Mouse (Mus musculus) forebrain, postnatal 0 days (tissue): ENCODE data around the gene Srrm1. TPM values are rescaled to one million over a fixed set of nuclear protein-coding genes. Genes with fewer than 3 reads are reported as not detected.

ENCODE experiments used
- ATAC-seq: fragments of 200-750 bp; cut with Nextera tagmentation; 2 replicates; pipeline ENCODE4 v1.8.0; 2017; ENCODE audit warnings: mild to moderate bottlenecking, moderate library complexity
- DNase-seq: peaks from one replicate; pipeline ENCODE4 v3.0.0-alpha.2; 2015
- H3K27ac ChIP-seq: fragments of 300-500 bp; sonication (generic); 2 replicates; pipeline ENCODE4 v1.5.1; 2014; ENCODE audit warnings: low read depth, mild to moderate bottlenecking, antibody characterized with exemption, low read length, moderate library complexity, mixed read lengths
- H3K27me3 ChIP-seq: fragments of 300-500 bp; sonication (generic); 2 replicates; pipeline ENCODE4 v1.6.1; 2014; ENCODE audit warnings: mild to moderate bottlenecking, low read length, mixed read lengths; ENCODE audit not compliant: insufficient read depth
- H3K36me3 ChIP-seq: fragments of 300-500 bp; sonication (generic); 2 replicates; pipeline ENCODE4 v1.6.1; 2014; ENCODE audit warnings: mild to moderate bottlenecking, moderate library complexity; ENCODE audit not compliant: insufficient read depth
- H3K4me1 ChIP-seq: fragments of 300-500 bp; sonication (generic); 2 replicates; pipeline ENCODE4 v1.6.1; 2014; ENCODE audit warnings: antibody characterized with exemption; ENCODE audit not compliant: insufficient read depth
- H3K4me2 ChIP-seq: fragments of 300-500 bp; sonication (generic); 2 replicates; pipeline ENCODE4 v1.6.1; 2014; ENCODE audit warnings: low read depth, mild to moderate bottlenecking, moderate library complexity
- H3K4me3 ChIP-seq: fragments of 300-500 bp; sonication (generic); 2 replicates; pipeline ENCODE4 v1.5.1; 2014; ENCODE audit warnings: low read depth, low read length, mixed read lengths
- H3K9ac ChIP-seq: fragments of 300-500 bp; sonication (generic); 2 replicates; pipeline ENCODE4 v1.6.1; 2014; ENCODE audit warnings: mild to moderate bottlenecking
- H3K9me3 ChIP-seq: fragments of 300-500 bp; sonication (generic); 2 replicates; pipeline ENCODE4 v1.6.1; 2016; ENCODE audit warnings: low read length
- CTCF ChIP-seq: sonication (generic); IDR thresholded peaks from 2 replicates; pipeline ENCODE4 v1.5.1; 2016; ENCODE audit warnings: antibody characterized with exemption, control low read depth, low read depth
- WGBS: fragments of 180-500 bp; shearing (Covaris S2); extraction: QIAGEN DNeasy Blood & Tissue Kit; methylation state at CpG from one replicate; pipeline ENCODE4 v1.1.7; 2014; 5-methylcytosine and 5-hydroxymethylcytosine counted together
- polyA plus RNA-seq: library from polyadenylated mRNA; unstranded; fragments of >200 nt; fragmentation: Nextera tagmentation; extraction: Ambion mirVana; gene quantifications from 2 replicates; pipeline ENCODE4 v1.2.1, GENCODE M21; 2015
- total RNA-seq: library from RNA; depleted of rRNA; stranded (reverse); fragments of >200 nt; gene quantifications from 2 replicates; pipeline ENCODE4 v1.2.3, GENCODE M21; 2014

Gene Srrm1
- total and polyA plus RNA-seq, 2 experiments from 2014 or later: 46.6 to 173 TPM

DNA sequence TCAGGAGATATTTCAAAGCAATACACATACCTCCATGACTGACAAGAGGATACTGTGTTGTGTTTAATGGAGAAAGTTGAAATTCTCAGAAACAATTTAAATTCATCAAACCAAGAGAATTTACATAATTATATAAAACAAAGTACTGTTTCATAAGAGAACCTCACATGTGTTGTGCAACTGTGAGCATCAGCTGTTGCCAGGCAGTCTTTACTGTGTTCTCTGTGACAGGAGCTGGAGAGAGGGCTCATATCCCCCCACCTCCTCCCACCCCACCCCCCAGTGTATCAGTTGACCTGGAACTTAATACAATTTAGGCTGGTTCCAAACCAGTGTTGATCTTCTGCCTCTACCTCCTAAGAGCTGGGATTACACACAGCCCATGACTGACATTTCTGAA lies 27.1 kb downstream of the Srrm1 start:
- no peak overlapping the region for H3K4me2 ChIP-seq
- no peak overlapping the region for H3K9ac ChIP-seq
- DNase-seq: no peak
- H3K27me3 ChIP-seq: no peaks in the 10 kb centered on the region
- H3K27ac ChIP-seq: no peak overlapping the region
- no peak overlapping the region for H3K4me3 ChIP-seq
- ATAC-seq: no peak
- peaks cover 92% of the 10 kb centered on the region for H3K36me3 ChIP-seq
- no peaks in the 10 kb centered on the region for H3K9me3 ChIP-seq
- H3K4me1 ChIP-seq: no peaks in the 10 kb centered on the region
- TF ChIP-seq CTCF: no peak

DNA sequence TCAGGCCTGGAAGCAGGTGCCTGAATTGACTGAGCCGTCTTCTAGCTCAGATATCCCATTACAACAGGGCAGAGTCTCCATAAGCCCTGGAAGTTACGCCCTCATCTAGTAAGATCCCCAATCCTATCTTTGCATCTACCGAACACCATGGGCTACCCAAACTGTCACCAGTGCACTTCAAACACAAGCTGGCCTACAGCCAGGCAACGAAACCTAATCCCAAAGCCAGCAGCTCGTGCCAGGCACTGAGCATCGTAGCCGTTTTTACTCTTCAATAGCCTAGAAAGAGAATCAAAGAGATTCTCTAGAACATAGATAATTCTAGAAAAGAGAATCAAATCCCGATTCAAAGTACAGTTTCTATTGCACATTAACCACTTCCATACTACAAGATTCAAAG lies 30.1 kb downstream of the Srrm1 start:
- Histone ChIP-seq H3K36me3 (peaks cover 88% of the 10 kb centered on the region), H3K4me2 (no peak overlapping the region)

DNA sequence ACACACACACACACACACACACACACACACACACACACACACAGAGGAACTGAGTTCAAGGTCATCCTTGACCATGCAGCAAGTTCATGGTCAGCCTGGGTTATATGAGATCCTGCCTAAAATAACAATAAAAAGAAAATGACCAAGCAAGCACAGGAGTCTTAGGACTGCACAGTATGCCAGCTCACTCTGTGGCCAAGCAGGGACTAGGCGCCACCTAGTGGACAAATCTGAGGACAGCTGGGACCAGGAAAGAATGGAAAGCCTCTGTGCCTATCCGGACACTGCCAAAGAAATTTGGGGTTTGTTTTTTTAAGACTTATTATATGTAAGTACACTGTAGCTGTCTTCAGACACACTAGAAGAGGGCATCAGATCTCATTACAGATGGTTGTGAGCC lies 35.2 kb downstream of the Srrm1 start:
- H3K4me3 ChIP-seq: no peak overlapping the region
- ATAC-seq (peak; percentile 90), DNase-seq (peak; percentile 91)
- WGBS: 6% methylated on average over 2 of the region's 2 CpGs
- no peak overlapping the region for H3K27ac ChIP-seq
- H3K4me1 ChIP-seq: no peaks in the 10 kb centered on the region
- no peaks in the 10 kb centered on the region for H3K27me3 ChIP-seq
- H3K4me2 ChIP-seq: no peak overlapping the region
- no peaks in the 10 kb centered on the region for H3K9me3 ChIP-seq
- no peak overlapping the region for H3K9ac ChIP-seq
- H3K36me3 ChIP-seq: peaks cover 56% of the 10 kb centered on the region
- peak; percentile 96 for TF ChIP-seq CTCF

More for the DNA sequence above, 30.1 kb downstream of the Srrm1 start:
- DNase-seq (no peak), ATAC-seq (no peak)
- Histone ChIP-seq H3K9me3 (no peaks in the 10 kb centered on the region), H3K27me3 (no peaks in the 10 kb centered on the region), H3K4me1 (no peaks in the 10 kb centered on the region), H3K9ac (no peak overlapping the region), H3K4me3 (no peak overlapping the region), H3K27ac (no peak overlapping the region)
- WGBS: 69% methylated on average over 8 of the region's 8 CpGs
- TF ChIP-seq CTCF: no peak

- ATAC-seq: no peak
- peaks cover 52% of the 10 kb centered on the region for H3K36me3 ChIP-seq
- WGBS: 69% methylated on average over 4 of the region's 4 CpGs
These were observed 35.6 kb downstream of the Srrm1 start for GRCm38 (mm10) chr4:135317539-135317938.

DNA sequence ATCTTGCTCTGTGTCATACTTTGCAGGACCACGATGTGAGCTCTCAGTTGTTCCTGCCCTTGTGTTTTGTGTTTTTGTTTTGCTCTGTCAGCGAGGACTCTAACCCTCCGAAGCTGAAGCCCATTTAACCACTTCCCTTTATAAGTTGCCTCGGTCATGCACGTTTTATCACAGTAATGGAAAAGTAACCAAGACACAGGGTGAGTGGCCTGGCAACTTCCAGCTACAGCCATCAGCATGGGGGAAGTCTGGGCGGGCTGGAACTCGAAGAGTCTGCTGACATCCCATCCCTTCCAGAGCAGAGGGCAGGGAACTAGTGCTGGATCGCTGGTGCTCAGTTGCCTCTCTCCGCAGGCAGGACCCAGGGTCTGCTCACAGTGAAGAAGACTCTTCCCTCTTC lies 37.8 kb downstream of the Srrm1 start:
- H3K4me2 ChIP-seq: no peak overlapping the region
- peaks cover 31% of the 10 kb centered on the region for H3K36me3 ChIP-seq
- no peaks in the 10 kb centered on the region for H3K4me1 ChIP-seq
- no peaks in the 10 kb centered on the region for H3K9me3 ChIP-seq
- TF ChIP-seq CTCF: no peak
- ATAC-seq (no peak), DNase-seq (no peak)
- H3K27ac ChIP-seq: no peak overlapping the region
- 97% methylated on average over 9 of the region's 9 CpGs for WGBS
- H3K27me3 ChIP-seq: no peaks in the 10 kb centered on the region
- no peak overlapping the region for H3K9ac ChIP-seq
- H3K4me3 ChIP-seq: no peak overlapping the region

More at GRCm38 (mm10) chr4:135317539-135317938, 35.6 kb downstream of the Srrm1 start:
- DNase-seq: no peak
- no peak overlapping the region for H3K4me3 ChIP-seq
- no peak for TF ChIP-seq CTCF
- no peak overlapping the region for H3K9ac ChIP-seq
- no peaks in the 10 kb centered on the region for H3K9me3 ChIP-seq
- no peaks in the 10 kb centered on the region for H3K27me3 ChIP-seq
- H3K27ac ChIP-seq: no peak overlapping the region
- no peak overlapping the region for H3K4me2 ChIP-seq
- no peaks in the 10 kb centered on the region for H3K4me1 ChIP-seq

GRCm38 (mm10) chr4:135314419-135314832 lies 38.7 kb downstream of the Srrm1 start:
- TF ChIP-seq CTCF: no peak
- no peak overlapping the region for H3K4me3 ChIP-seq
- no peaks in the 10 kb centered on the region for H3K4me1 ChIP-seq
- H3K27ac ChIP-seq: no peak overlapping the region
- no peak for ATAC-seq
- H3K9me3 ChIP-seq: no peaks in the 10 kb centered on the region
- no peak overlapping the region for H3K4me2 ChIP-seq
- no peak for DNase-seq
- H3K36me3 ChIP-seq: peaks cover 23% of the 10 kb centered on the region
- no peaks in the 10 kb centered on the region for H3K27me3 ChIP-seq
- 88% methylated on average over 11 of the region's 11 CpGs for WGBS
- no peak overlapping the region for H3K9ac ChIP-seq

GRCm38 (mm10) chr4:135313761-135314241 lies 39.3 kb downstream of the Srrm1 start:
- Histone ChIP-seq H3K9me3 (no peaks in the 10 kb centered on the region), H3K4me3 (no peak overlapping the region), H3K27me3 (no peaks in the 10 kb centered on the region), H3K4me2 (no peak overlapping the region), H3K36me3 (peaks cover 19% of the 10 kb centered on the region), H3K4me1 (no peaks in the 10 kb centered on the region), H3K9ac (no peak overlapping the region), H3K27ac (no peak overlapping the region)
- ATAC-seq (no peak), DNase-seq (no peak)
- TF ChIP-seq CTCF: no peak
- 86% methylated on average over 9 of the region's 9 CpGs for WGBS
